Mouse (Mus musculus) neural tube, embryonic 11.5 days (tissue): ENCODE results near the gene Rpl18a. TPM values are rescaled to one million over a fixed set of nuclear protein-coding genes. Genes with fewer than 3 reads are reported as not detected.

Source experiments
- ATAC-seq: fragments of 200-750 bp; cut with Nextera tagmentation; 2 replicates; pipeline ENCODE4 v1.8.0; 2017; ENCODE audit warnings: moderate number of reproducible peaks, mild to moderate bottlenecking, moderate TSS enrichment, moderate library complexity; ENCODE audit not compliant: insufficient read depth, low FRiP score, low TSS enrichment
- DNase-seq: peaks from one replicate; pipeline ENCODE4 v3.0.0-alpha.2; 2015; ENCODE audit warnings: low spot score
- H3K27ac ChIP-seq: fragments of 300-500 bp; sonication (generic); 2 replicates; pipeline ENCODE4 v1.5.1; 2014; ENCODE audit warnings: low read depth, mild to moderate bottlenecking, low read length
- H3K27me3 ChIP-seq: fragments of 300-500 bp; sonication (generic); 2 replicates; pipeline ENCODE4 v1.6.1; 2014; ENCODE audit warnings: mild to moderate bottlenecking, low read length, mixed read lengths; ENCODE audit not compliant: control insufficient read depth, insufficient read depth
- H3K36me3 ChIP-seq: fragments of 300-500 bp; sonication (generic); 2 replicates; pipeline ENCODE4 v1.6.1; 2014; ENCODE audit warnings: mild to moderate bottlenecking, low read length, moderate library complexity, mixed read lengths; ENCODE audit not compliant: control insufficient read depth, insufficient read depth
- H3K4me1 ChIP-seq: fragments of 300-500 bp; sonication (generic); 2 replicates; pipeline ENCODE4 v1.6.1; 2014; ENCODE audit warnings: low read length, mixed read lengths; ENCODE audit not compliant: control insufficient read depth, insufficient read depth
- H3K4me2 ChIP-seq: fragments of 300-500 bp; sonication (generic); 2 replicates; pipeline ENCODE4 v1.6.1; 2014; ENCODE audit warnings: low read depth, mild to moderate bottlenecking, moderate library complexity
- H3K4me3 ChIP-seq: fragments of 300-500 bp; sonication (generic); 2 replicates; pipeline ENCODE4 v1.5.1; 2014; ENCODE audit warnings: low read depth, low read length
- H3K9ac ChIP-seq: fragments of 300-500 bp; sonication (generic); 2 replicates; pipeline ENCODE4 v1.6.1; 2014; ENCODE audit warnings: mild to moderate bottlenecking, low read length
- H3K9me3 ChIP-seq: fragments of 300-500 bp; sonication (generic); 2 replicates; pipeline ENCODE4 v1.6.1; 2016; ENCODE audit warnings: low read length; ENCODE audit not compliant: control insufficient read depth
- WGBS: fragments of 180-500 bp; shearing (Covaris S2); extraction: QIAGEN DNeasy Blood & Tissue Kit; methylation state at CpG from one replicate; pipeline ENCODE4 v1.1.7; 2014; 5-methylcytosine and 5-hydroxymethylcytosine counted together
- polyA plus RNA-seq: library from polyadenylated mRNA; unstranded; fragments of >200 nt; fragmentation: Nextera tagmentation; extraction: Ambion mirVana; gene quantifications from 2 replicates; pipeline ENCODE4 v1.2.1, GENCODE M21; 2014

The Rpl18a gene
- polyA plus RNA-seq, 1 experiment from 2014 or later = 3,152 TPM

DNA sequence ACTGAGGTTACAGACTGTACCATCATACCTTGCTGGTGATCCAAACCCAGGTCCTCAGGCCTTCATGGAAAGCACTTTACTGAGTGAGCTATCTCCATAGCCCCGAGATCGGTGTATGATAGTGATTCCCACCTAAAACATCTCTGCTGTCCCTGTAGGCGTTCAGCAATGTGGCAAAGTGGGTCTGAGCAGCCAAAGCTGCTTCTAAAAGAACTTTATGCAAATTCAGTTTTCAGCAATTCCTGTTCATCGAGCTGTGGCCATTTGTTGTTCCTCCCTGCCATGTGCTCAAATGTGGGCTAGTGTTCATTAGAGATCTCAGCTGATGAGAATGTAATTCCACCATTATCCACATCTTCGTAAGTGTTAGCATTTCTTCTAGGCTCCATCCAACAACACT, 29.2 kb upstream of the Rpl18a start:
- no peaks in the 10 kb centered on the region for H3K4me1 ChIP-seq
- H3K27ac ChIP-seq = no peak overlapping the region
- 92% methylated on average over 5 of the region's 5 CpGs for WGBS
- H3K4me2 ChIP-seq = no peak overlapping the region
- no peak for DNase-seq
- no peaks in the 10 kb centered on the region for H3K36me3 ChIP-seq
- no peak overlapping the region for H3K4me3 ChIP-seq
- H3K27me3 ChIP-seq = no peaks in the 10 kb centered on the region
- no peak for ATAC-seq
- no peaks in the 10 kb centered on the region for H3K9me3 ChIP-seq
- no peak overlapping the region for H3K9ac ChIP-seq

DNA sequence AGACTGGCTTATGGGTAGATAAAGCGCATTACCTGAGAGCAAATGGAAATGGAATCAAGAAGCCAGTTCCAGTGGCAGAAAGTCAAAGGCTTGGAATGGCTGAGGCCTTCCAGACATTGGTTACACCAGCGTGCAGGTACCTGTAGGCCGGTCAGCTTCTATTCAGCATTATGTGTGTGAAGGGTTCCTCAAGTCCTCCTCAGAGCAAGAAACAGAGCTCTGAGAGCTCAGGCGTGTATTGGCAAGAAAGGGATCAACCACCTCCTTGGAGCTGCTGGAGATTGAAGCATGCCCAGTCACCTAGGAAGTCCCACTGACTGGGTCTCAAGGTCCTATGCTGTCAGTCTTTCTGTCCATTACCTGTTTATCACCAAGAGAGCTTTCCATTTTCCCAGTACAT, 28.5 kb upstream of the Rpl18a start:
- H3K36me3 ChIP-seq = no peaks in the 10 kb centered on the region
- no peaks in the 10 kb centered on the region for H3K9me3 ChIP-seq
- no peak overlapping the region for H3K9ac ChIP-seq
- H3K4me2 ChIP-seq = no peak overlapping the region
- WGBS = 90% methylated on average over 4 of the region's 4 CpGs
- no peak overlapping the region for H3K4me3 ChIP-seq
- ATAC-seq (no peak), DNase-seq (no peak)
- no peak overlapping the region for H3K27ac ChIP-seq
- no peaks in the 10 kb centered on the region for H3K4me1 ChIP-seq
- H3K27me3 ChIP-seq = no peaks in the 10 kb centered on the region

DNA sequence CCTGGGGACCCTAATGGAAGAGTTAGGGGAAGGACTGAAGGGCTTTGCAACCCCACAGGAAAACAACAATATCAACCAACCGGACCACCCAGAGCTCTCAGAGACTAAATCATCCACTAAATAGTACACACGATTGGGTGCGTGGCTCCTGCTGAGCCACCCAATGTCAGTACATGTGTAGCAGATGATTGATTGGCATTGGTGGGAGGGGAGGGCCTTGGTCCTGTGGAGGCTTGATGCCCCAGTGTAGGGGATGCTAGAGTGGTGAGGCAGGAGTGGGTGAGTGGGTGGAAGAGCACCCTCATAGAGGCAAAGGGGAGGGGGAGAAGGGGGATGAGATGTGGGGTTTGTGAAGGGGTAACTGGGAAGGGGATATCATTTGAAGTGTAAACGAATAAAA, 26.9 kb upstream of the Rpl18a start:
- H3K4me2 ChIP-seq = no peak overlapping the region
- WGBS = 93% methylated on average over 4 of the region's 4 CpGs
- H3K9me3 ChIP-seq = no peaks in the 10 kb centered on the region
- no peak for ATAC-seq
- no peaks in the 10 kb centered on the region for H3K27me3 ChIP-seq
- H3K9ac ChIP-seq = no peak overlapping the region
- no peak overlapping the region for H3K27ac ChIP-seq
- DNase-seq = no peak
- 0 out of 2 replicates have a peak, but pooled peaks cover 2% of the 10 kb centered on the region for H3K36me3 ChIP-seq
- no peaks in the 10 kb centered on the region for H3K4me1 ChIP-seq
- H3K4me3 ChIP-seq = no peak overlapping the region

DNA sequence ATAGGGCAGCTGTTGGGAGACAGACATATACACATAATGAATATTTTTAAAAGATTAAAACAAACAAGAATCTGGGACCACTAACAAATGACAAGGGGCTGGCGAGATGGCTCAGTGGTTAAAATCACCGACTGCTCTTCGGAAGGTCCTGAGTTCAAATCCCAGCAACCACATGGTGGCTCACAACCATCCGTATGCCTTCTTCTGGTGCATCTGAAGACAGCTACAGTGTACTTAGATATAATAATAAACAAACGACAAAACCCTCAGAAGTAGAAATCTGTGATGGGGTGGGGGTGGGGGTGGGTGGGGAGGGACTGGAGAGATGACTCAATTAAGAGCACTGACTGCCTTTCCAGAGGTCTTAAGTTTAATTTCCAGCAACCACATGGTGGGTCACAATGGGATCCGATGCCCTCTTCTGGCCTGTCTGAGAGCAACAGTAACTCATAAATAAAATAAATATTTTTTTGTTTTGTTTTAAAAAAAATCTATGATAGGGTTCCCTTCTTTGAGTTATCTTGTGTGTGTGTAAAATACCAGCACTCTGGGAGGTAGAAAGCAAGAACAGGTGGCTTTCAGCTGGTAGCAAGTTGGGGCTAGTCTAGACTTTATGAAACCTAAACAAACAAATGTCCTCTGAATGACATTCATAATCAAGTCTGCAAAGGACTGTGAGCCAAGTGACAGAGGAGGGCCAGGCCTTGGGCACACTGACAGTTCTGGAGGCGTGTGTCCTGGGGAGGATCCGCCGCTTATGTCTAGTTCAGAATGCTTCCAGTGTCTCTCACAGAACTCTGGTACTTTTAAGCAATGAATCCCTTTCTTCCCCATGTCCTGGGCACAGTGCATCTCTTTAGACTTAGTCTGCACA, 23.1 kb upstream of the Rpl18a start:
- 92% methylated on average over 9 of the region's 9 CpGs for WGBS
- H3K27ac ChIP-seq = no peak overlapping the region
- no peaks in the 10 kb centered on the region for H3K27me3 ChIP-seq
- H3K4me3 ChIP-seq = no peak overlapping the region
- no peaks in the 10 kb centered on the region for H3K4me1 ChIP-seq
- H3K9me3 ChIP-seq = no peaks in the 10 kb centered on the region
- H3K9ac ChIP-seq = no peak overlapping the region
- H3K4me2 ChIP-seq = no peak overlapping the region
- DNase-seq = no peak
- no peak for ATAC-seq
- H3K36me3 ChIP-seq = peaks cover 22% of the 10 kb centered on the region

DNA sequence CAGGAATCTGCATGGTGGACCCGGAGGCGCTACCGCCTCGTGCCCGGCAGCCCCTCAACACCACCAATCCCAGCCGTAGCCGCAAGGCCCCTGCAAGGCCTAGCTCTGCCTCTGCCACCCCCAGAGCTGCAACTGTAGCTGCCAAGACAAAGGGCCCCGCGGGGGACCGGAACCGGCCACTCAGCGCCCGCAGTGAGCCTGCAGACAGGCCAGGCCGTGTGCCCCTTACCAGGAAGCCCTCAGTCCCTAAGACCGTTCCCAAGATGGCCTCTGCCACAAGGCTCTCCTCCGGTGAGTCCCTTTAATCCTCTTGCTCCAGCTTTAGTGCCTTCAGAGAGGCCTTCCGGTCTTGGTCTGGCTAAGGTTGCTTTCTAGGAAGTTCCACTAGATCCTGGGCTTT, 17.5 kb upstream of the Rpl18a start:
- Histone ChIP-seq H3K9me3 (no peaks in the 10 kb centered on the region), H3K9ac (no peak overlapping the region), H3K36me3 (peaks cover 48% of the 10 kb centered on the region), H3K4me2 (no peak overlapping the region), H3K27me3 (no peaks in the 10 kb centered on the region), H3K4me1 (no peaks in the 10 kb centered on the region), H3K27ac (no peak overlapping the region), H3K4me3 (no peak overlapping the region)
- ATAC-seq (no peak), DNase-seq (no peak)
- 90% methylated on average over 17 of the region's 17 CpGs for WGBS

DNA sequence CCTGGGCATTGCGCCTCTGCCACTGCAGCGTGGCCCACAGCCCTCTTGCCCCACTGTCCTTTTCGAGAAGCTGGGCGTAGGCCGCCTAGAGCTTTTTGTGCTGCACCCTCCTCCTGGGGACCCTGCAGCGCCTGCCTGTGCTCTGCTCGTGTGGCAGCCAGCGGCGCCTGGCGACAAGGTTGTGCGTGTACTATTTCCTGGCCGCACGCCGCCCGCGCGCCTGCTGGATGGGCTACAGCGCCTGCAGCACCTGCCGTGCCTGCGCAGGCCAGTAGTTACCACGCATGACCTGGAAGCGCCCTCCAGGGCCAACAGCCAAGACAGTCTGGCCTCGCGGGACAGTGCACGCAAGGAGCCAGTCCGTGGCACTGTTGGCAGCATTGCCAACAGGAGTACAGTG, 16.3 kb upstream of the Rpl18a start:
- no peak overlapping the region for H3K4me3 ChIP-seq
- no peak overlapping the region for H3K27ac ChIP-seq
- H3K36me3 ChIP-seq = peaks cover 47% of the 10 kb centered on the region
- no peak for DNase-seq
- 93% methylated on average over 26 of the region's 26 CpGs for WGBS
- H3K9ac ChIP-seq = no peak overlapping the region
- no peak for ATAC-seq
- H3K9me3 ChIP-seq = no peaks in the 10 kb centered on the region
- H3K4me2 ChIP-seq = no peak overlapping the region
- H3K27me3 ChIP-seq = no peaks in the 10 kb centered on the region
- H3K4me1 ChIP-seq = no peaks in the 10 kb centered on the region

DNA sequence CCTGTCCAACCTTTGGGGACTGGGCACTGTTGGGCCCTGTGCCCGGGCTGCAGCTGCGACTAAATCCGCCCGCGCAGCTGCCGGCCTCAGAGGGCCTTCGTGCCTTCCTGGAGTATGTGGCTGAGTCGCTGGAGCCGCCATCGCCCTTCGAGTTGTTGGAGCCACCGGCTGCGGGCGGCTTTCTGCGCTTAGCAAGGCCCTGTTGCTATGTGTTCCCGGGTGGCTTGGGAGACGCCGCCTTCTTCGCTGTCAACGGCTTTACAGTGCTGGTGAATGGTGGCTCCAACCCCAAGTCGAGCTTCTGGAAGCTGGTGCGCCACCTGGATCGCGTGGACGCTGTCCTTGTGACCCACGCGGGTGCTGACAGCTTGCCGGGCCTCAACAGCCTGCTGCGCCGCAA, 15.7 kb upstream of the Rpl18a start:
- Histone ChIP-seq H3K4me1 (no peaks in the 10 kb centered on the region), H3K4me3 (no peak overlapping the region), H3K4me2 (no peak overlapping the region), H3K9me3 (no peaks in the 10 kb centered on the region), H3K27ac (no peak overlapping the region), H3K36me3 (peaks cover 47% of the 10 kb centered on the region), H3K9ac (no peak overlapping the region), H3K27me3 (no peaks in the 10 kb centered on the region)
- ATAC-seq (no peak), DNase-seq (no peak)
- WGBS = 95% methylated on average over 29 of the region's 30 CpGs

DNA sequence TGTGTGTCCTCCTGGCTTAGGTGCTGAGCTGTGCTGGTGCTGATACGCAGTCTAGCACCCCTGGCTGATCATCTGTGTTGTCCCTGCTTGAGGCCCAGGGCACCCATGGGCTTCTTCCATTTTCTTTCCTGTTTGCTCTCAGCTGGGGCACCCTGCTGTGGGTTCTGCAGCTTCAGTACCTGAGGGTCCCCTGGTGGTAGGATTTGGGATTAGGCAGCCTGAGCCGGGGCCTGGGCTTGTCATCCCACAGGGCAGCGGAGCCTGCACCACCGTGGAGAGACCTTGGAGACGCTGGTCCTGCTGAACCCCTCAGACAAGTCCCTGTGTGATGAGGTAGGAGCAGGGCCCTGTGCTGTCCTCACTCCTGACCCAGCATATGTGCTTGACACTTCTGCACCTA, 14.4 kb upstream of the Rpl18a start:
- no peak for DNase-seq
- WGBS = 82% methylated on average over 5 of the region's 5 CpGs
- no peak for ATAC-seq

DNA sequence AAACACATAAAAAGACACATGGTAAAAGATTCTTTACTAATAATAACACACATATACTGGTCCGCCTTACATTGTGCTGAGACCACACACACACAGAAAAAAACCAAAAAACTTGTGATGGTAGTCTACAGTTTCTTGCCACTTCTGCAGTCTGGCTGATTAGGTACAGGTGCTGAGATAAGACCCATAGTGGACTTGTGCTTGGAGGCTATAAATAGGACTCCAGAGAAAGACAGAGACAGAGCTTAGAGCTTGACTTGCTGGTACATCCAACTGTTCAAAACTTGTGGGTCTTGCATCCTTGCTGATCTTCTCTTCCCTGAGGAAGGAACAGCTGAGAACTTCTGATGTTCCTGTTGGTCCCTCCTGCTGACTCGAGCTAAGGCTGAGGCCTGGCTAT, 10.3 kb upstream of the Rpl18a start:
- Histone ChIP-seq H3K27ac (no peak overlapping the region), H3K4me2 (no peak overlapping the region), H3K9me3 (no peaks in the 10 kb centered on the region), H3K27me3 (no peaks in the 10 kb centered on the region), H3K36me3 (peaks cover 6% of the 10 kb centered on the region; the same call in 1 of the 2 replicates), H3K4me3 (no peak overlapping the region), H3K9ac (no peak overlapping the region), H3K4me1 (peaks cover 11% of the 10 kb centered on the region)
- no peak for ATAC-seq
- no peak for DNase-seq
- WGBS = 91% methylated on average over 2 of the region's 2 CpGs

More for the DNA sequence above, 14.4 kb upstream of the Rpl18a start:
- Histone ChIP-seq H3K4me1 (peaks cover 5% of the 10 kb centered on the region), H3K9me3 (no peaks in the 10 kb centered on the region), H3K4me3 (no peak overlapping the region), H3K27ac (no peak overlapping the region), H3K36me3 (peaks cover 38% of the 10 kb centered on the region), H3K9ac (no peak overlapping the region), H3K4me2 (no peak overlapping the region), H3K27me3 (no peaks in the 10 kb centered on the region)
